Mouse (Mus musculus): Measurements from ENCODE around the gene Figla.

DNA sequence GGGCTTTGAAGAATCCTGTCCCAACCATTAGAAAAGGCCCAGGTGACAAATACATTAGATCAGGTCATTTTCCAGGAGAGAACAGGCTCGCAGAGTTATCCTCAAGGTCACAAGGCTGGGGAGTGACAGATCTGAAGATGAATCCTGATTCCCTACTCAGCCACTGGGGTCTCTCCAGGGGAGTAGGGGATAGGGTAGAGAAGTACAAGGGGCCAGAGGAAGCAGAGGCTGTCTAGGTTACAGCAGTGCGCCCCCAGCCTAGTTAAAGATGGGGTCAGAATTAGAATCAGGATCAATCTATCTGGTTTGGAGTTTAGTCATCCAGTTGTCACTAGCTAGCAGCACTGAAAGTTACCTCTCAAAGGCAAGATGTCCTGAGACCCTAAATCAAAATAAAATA, 12.2 kb downstream of the Figla start:
- TF ChIP-seq POLR2A (IDR thresholded peaks at IDR 0.05; ENCODE audit: extremely low read depth, insufficient read depth, low read length) (no peak), CTCF (IDR thresholded peaks at IDR 0.05; ENCODE audit: low read depth, low read length) (no peak)

All from liver, adult 2 months (tissue).